Mouse (Mus musculus) liver, postnatal 0 days (tissue): ENCODE data around the gene Antxr2.

Experiments
- CTCF ChIP-seq: sonication (generic); IDR thresholded peaks from 2 replicates; pipeline ENCODE4 v1.5.1; 2016; ENCODE audit warnings: antibody characterized with exemption, low read depth
- EP300 ChIP-seq: IDR thresholded peaks from 2 replicates; pipeline ENCODE4 v1.6.1; 2016; ENCODE audit warnings: antibody characterized with exemption, low read depth, mild to moderate bottlenecking

GRCm38 (mm10) chr5:97962512-97962911 lies 68.3 kb downstream of the Antxr2 start:
- TF ChIP-seq CTCF (no peak), EP300 (no peak)
